Mouse (Mus musculus): Measurements from ENCODE around the gene Rbm20. TPM values are rescaled to one million over a fixed set of nuclear protein-coding genes. Genes with fewer than 3 reads are reported as not detected.

Gene Rbm20
- total and polyA plus RNA-seq, 3 experiments, result 0.05 to 0.56 (median 0.08) TPM

GRCm38 (mm10) chr19:53880460-53880859 is 203.4 kb downstream of the Rbm20 start:
- Histone ChIP-seq H3K4me1 (ENCODE audit: control insufficient read depth in 1 of 2, insufficient read depth in 2 of 2) (peaks cover 2 to 6% of the 10 kb centered on the region in 2 experiments; a peak in 1 of 4 replicates), H3K36me3 (replicated peaks in 1 of 2; ENCODE audit: control insufficient read depth in 1 of 2, insufficient read depth in 1 of 2, low read length in 1 of 2) (peaks cover 0 to 5% of the 10 kb centered on the region in 2 experiments), H3K4me2 (ENCODE audit: insufficient read depth, low read depth, poor library complexity, severe bottlenecking) (no peak overlapping the region), H3K27me3 (replicated peaks) (no peaks in the 10 kb centered on the region), H3K79me2 (replicated peaks; ENCODE audit: control insufficient read depth, extremely low read depth, insufficient read depth, poor library complexity, severe bottlenecking) (no peaks in the 10 kb centered on the region), H3K9me3 (replicated peaks; ENCODE audit: low read length) (peaks cover 4% of the 10 kb centered on the region), H3K27ac (ENCODE audit: insufficient read depth, low read depth) (no peak overlapping the region), H3K9ac (ENCODE audit: insufficient read depth, low read depth) (no peak overlapping the region), H3K4me3 (replicated peaks in 1 of 3; ENCODE audit: low read depth in 2 of 3, low read length in 2 of 3, poor library complexity in 1 of 3) (no peak overlapping the region)
- in situ Hi-C loops (cut with MboI; ENCODE audit: low pct_ligation_motif_present, low pct_unique_long_range_greater_than_20kb, low sequenced_read_pairs), result no loop called here
- dilution Hi-C loops (cut with MboI; ENCODE audit: extremely low pct_ligation_motif_present, extremely low pct_unique_long_range_greater_than_20kb, low sequenced_read_pairs), result no loop called here
- TF ChIP-seq IRF4 (IDR thresholded peaks at IDR 0.05; ENCODE audit: low read depth, low read length) (no peak), CTCF (conservative IDR thresholded peaks at IDR 0.05 in 1 of 2, IDR thresholded peaks at IDR 0.05 in 1 of 2; ENCODE audit: low read depth in 2 of 2, low read length in 2 of 2) (0 out of 4 replicates have a peak, but pooled peaks of 1 of the 2 experiments have one; percentile 6), ZMIZ1 (IDR thresholded peaks at IDR 0.05; ENCODE audit: low read depth, low read length) (no peak)
- no peak for DNase-seq (ENCODE audit: extremely low read depth)

DNA sequence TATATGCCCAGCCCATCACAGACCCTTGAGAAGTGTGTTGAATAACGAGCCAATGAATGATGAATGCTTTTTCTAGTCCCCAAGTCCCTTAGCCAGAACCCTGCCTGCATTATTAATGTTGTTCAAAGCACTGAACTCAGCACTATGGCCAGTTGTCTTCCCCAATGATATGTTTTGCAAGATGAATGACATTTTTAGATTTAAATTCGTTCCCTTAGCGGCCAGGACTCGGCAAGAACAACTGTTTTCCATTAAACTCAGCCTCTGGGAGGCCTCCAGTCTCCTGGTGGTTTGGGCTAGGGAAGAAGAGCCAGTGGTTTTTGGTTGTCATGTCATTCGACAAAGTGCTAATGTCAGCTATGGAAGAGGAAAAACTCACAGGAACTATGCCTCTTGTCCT is 204.7 kb downstream of the Rbm20 start:
- H3K36me3 ChIP-seq (replicated peaks in 1 of 2; ENCODE audit: control insufficient read depth in 1 of 2, insufficient read depth in 1 of 2, low read length in 1 of 2), result peaks cover 0 to 5% of the 10 kb centered on the region in 2 experiments
- no peaks in the 10 kb centered on the region for H3K79me2 ChIP-seq (replicated peaks; ENCODE audit: control insufficient read depth, extremely low read depth, insufficient read depth, poor library complexity, severe bottlenecking)
- no peak overlapping the region for H3K4me2 ChIP-seq (ENCODE audit: insufficient read depth, low read depth, poor library complexity, severe bottlenecking)
- no peak for DNase-seq (ENCODE audit: extremely low read depth)
- no peaks in the 10 kb centered on the region for H3K27me3 ChIP-seq (replicated peaks)
- dilution Hi-C loops (cut with MboI; ENCODE audit: extremely low pct_ligation_motif_present, extremely low pct_unique_long_range_greater_than_20kb, low sequenced_read_pairs) (no loop called here), in situ Hi-C loops (cut with MboI; ENCODE audit: low pct_ligation_motif_present, low pct_unique_long_range_greater_than_20kb, low sequenced_read_pairs) (no loop called here)
- H3K27ac ChIP-seq (ENCODE audit: insufficient read depth, low read depth), result no peak overlapping the region
- H3K9me3 ChIP-seq (replicated peaks; ENCODE audit: low read length), result peaks cover 4% of the 10 kb centered on the region
- TF ChIP-seq SIN3A (IDR thresholded peaks at IDR 0.05; ENCODE audit: low read length) (no peak), ZMIZ1 (IDR thresholded peaks at IDR 0.05; ENCODE audit: low read depth, low read length) (no peak), JUND (conservative IDR thresholded peaks at IDR 0.05; ENCODE audit: low read depth, low read length) (no peak), USF1 (IDR thresholded peaks at IDR 0.05; ENCODE audit: low read depth, low read length) (no peak), E2F4 (IDR thresholded peaks at IDR 0.05; ENCODE audit: insufficient replicate concordance, low read depth, low read length) (no peak), ZKSCAN1 (IDR thresholded peaks at IDR 0.05; ENCODE audit: borderline replicate concordance, low read depth, low read length) (no peak), NRF1 (IDR thresholded peaks at IDR 0.05; ENCODE audit: low read depth, low read length) (no peak), BHLHE40 (IDR thresholded peaks at IDR 0.05; ENCODE audit: low read depth, low read length) (no peak), HCFC1 (IDR thresholded peaks at IDR 0.05; ENCODE audit: low read depth, low read length) (no peak), NELFE (IDR thresholded peaks at IDR 0.05; ENCODE audit: low read depth, low read length) (no peak), TCF12 (IDR thresholded peaks at IDR 0.05; ENCODE audit: low read depth, low read length) (no peak), RCOR1 (conservative IDR thresholded peaks at IDR 0.05; ENCODE audit: low read depth, low read length) (no peak), JUN (IDR thresholded peaks at IDR 0.05; ENCODE audit: insufficient read depth, low read depth, low read length) (no peak), ZC3H11A (IDR thresholded peaks at IDR 0.05; ENCODE audit: low read depth, low read length) (no peak)
- H3K4me3 ChIP-seq (replicated peaks in 1 of 3; ENCODE audit: low read depth in 2 of 3, low read length in 2 of 3, poor library complexity in 1 of 3), result no peak overlapping the region
- no peak overlapping the region for H3K9ac ChIP-seq (ENCODE audit: insufficient read depth, low read depth)
- H3K4me1 ChIP-seq (ENCODE audit: control insufficient read depth in 1 of 2, insufficient read depth in 2 of 2), result peaks cover 2 to 10% of the 10 kb centered on the region in 2 experiments; a peak in 1 of 4 replicates

Measured in CH12.LX (cell line).